Mouse (Mus musculus) gastrocnemius, postnatal 25 days (tissue): ENCODE data around the gene Prim2. TPM values are rescaled to one million over a fixed set of nuclear protein-coding genes. Genes with fewer than 3 reads are reported as not detected.

Experiments
- DNase-seq: peaks from one replicate; pipeline ENCODE4 v3.0.0; 2022
- total RNA-seq, 2 experiments: library from RNA; stranded (reverse); gene quantifications; 1 replicate in 1 of 2; 2 replicates in 1 of 2; pipeline ENCODE4 v1.2.3; 2021

The Prim2 gene
- total RNA-seq, 2 experiments from 2014 or later: 1.3 to 1.8 TPM

DNA sequence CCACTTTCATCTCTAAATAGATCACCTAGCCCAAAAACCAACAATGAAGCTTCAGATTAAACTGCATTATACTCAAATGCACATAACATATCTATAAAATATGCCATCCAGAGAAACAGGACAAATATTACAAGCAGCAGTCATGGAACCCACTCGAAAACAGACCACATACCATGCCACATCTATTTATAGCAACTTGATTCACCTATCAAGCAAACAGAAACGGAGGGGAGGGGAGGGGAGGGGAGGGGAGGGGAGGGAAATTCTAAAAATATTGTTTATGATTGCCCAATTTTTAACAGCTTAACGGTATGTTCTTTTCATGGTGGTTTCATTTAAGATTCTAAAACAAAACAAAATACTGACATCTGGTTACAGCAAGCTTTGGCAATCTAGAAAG lies 185.8 kb downstream of the Prim2 start:
- no peak for DNase-seq

GRCm38 (mm10) chr1:33480382-33480781 lies 189.2 kb downstream of the Prim2 start:
- no peak for DNase-seq

DNA sequence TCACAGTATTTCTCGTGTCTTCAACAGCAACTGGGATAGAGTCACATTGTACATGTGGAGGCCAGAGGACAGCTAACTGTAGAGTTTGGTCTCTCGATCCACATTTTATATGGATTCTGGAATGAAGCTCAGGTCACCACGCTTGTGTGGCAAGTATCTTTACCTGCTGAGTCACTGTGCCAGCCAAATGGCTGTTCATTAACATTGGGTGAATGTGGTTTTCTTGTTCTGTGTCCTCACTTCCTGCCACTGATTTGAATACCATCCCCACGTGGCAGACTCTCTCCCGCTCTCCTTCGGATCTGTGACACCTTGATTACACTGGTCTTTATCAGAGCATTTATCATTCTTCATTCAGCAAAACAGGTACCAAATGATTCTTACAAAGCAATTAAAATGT lies 198.5 kb downstream of the Prim2 start:
- DNase-seq: no peak

- no peak for DNase-seq
Observed at GRCm38 (mm10) chr1:33470222-33470621, 199.4 kb downstream of the Prim2 start.

GRCm38 (mm10) chr1:33464234-33464633 lies 205.4 kb downstream of the Prim2 start:
- no peak for DNase-seq

GRCm38 (mm10) chr1:33460703-33461102 lies 208.9 kb downstream of the Prim2 start:
- no peak for DNase-seq

- DNase-seq: no peak
Observed at GRCm38 (mm10) chr1:33460262-33460661, 209.3 kb downstream of the Prim2 start.

DNA sequence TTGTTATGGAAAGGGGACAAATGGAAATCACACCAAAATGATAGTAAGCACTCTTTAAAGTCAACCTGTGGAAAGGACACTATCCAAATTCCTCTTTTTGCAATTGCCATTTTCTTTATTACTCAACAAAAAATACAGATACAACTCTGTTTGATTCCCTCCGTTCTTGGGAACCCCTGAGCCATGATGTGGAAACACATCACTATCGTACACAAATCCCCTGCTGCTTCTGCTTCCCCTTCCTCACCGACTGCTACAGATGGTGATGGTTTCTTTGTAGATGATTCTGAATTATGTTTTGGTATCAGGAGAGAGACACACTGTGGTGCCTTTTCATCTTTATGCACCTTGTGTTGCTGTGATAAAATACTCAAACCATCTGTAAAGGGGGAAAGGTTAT lies 210.6 kb downstream of the Prim2 start:
- DNase-seq: no peak

DNA sequence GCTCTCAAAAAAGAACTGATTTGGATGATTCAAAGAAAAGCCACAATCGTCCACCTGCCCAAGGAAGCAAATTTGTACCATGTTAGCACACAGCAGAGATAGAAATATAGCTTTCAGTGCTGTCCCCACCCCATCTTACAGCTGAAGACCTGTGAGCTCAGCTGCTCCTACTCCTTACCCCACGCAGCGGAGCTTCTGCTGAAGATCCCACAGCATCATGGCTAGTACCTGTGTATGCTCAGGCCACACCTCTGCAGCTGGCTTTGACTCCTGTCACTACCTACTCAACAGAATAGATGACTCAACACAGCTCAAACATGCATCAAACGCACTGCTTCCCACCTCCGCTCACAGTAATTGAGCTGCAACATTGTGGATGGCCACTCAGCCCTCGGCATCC lies 215.3 kb downstream of the Prim2 start:
- no peak for DNase-seq

DNA sequence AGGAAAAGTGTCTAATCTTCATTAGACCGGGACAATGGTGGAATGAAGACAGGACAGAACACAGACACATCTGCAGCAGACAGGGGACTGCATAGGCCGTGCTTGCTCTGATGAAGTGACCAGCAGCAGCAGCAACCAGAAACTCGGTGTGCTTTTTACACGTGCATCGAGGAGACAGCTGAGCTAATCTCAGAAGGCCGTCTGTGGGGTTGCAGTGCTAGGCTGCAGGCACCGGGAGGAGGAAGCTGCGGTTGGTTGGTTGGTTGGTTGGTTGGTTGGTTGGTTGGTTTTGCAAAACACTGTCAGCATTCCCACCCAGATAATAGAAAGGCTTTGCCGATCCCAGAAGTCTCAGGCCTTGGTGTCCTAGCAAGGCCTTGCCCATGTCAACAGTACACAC lies 216.3 kb downstream of the Prim2 start:
- no peak for DNase-seq

- DNase-seq: no peak
Observed at GRCm38 (mm10) chr1:33447179-33447578, 222.4 kb downstream of the Prim2 start.

DNA sequence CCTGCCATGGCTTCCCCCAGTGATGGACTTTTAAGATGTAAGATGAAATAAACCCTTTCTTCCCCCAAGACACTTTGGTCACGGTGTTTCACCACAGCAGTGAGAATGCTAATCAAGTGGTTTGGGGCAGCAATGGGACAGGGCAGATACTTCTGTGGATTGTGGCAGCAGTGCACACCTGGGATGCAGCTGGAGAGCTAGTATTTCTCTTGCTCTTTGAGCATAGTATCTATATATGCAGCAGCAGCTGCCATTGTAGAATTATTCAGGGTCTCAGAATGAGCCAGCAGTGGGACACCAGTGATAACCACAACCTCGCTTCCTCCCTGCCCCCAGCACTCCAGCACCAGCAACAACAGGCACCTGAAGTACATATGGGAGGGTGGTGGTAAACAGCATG lies 233.4 kb downstream of the Prim2 start:
- DNase-seq: no peak

Other genes starting within 250 kb of the Prim2 start
- gene Rab23, start 50.1 kb upstream of the Prim2 start, total RNA-seq: 1 to 10 TPM; 4.9 to 8.3 TPM
- 10 to 100 TPM; 15.1 to 18.4 TPM for gene Bag2, start 88.0 kb upstream of the Prim2 start, total RNA-seq
- 10 to 100 TPM in 1 of 2 experiments, 1 to 10 TPM in 1; 7.8 to 10.5 TPM for gene Zfp451, start 144.8 kb upstream of the Prim2 start, total RNA-seq
- 1 to 10 TPM; 1.0 to 1.3 TPM for gene Bend6, start 238.0 kb upstream of the Prim2 start, total RNA-seq
- 100 to 1,000 TPM; 184 to 215 TPM for gene Dst, start 238.4 kb upstream of the Prim2 start, total RNA-seq